Mouse (Mus musculus) R1 (cell line): ENCODE results near the gene Slc12a7.

Experiments used
- DNase-seq: peaks from one replicate; pipeline ENCODE4 v3.0.0-alpha.2; 2018; ENCODE audit warnings: low read depth, low spot score

The Slc12a7 gene

GRCm38 (mm10) chr13:73814181-73814580 lies 81.3 kb downstream of the Slc12a7 start:
- DNase-seq, result no peak

- DNase-seq, result no peak
These were observed 83.4 kb downstream of the Slc12a7 start for GRCm38 (mm10) chr13:73816338-73816737.

- no peak for DNase-seq
These were observed 86.0 kb downstream of the Slc12a7 start for GRCm38 (mm10) chr13:73818921-73819320.

DNA sequence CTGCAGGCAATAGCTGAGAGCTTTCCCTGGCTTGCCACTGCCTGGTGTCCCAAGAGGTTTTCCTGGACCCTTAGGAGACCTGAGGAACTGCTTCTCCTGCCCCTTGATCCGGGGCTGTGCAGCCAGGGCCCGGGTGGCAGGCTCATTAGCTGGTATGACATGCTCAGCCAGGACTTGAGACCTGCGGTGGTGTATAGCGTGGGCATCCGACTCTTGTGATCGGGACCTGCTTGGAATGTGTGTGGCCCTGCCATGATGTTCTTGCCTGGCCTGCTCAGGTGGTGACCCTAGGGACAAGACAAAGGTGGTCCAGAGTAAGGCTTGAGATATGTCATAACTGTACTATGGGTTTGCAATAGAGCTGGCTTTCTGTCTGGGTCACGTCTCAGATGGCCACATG lies 88.4 kb downstream of the Slc12a7 start:
- DNase-seq, result no peak

DNA sequence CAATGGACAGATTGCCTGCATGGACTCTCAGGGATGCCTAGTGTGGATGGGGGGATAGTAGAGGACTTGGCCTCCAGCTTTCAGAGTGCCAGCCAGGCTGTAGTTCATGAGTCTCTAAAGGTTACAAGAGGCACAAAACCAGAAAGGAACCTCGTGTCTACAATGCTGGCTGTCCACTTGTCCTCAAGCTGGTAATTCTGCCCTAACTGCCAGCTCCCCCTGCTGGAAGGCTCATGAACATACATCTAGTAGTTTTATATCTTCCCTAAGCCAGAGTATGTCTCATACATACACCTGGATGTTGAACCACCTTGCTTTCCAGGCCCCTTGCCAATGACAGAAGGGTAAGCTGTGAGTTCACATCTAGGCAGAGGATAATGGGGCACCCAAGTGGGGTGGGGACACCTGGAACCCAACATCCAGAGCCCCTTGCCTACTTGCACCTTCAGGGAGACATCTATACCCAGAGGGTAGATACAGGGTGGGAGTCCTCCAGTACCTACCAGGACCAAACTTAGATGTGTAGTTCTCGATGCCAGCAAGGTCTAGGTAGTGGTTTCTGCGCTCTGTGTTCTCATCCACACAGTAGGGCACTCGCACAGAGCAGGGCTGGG lies 89.4 kb downstream of the Slc12a7 start:
- peak; percentile 62 for DNase-seq

GRCm38 (mm10) chr13:73823711-73824110 lies 90.8 kb downstream of the Slc12a7 start:
- DNase-seq, result no peak

DNA sequence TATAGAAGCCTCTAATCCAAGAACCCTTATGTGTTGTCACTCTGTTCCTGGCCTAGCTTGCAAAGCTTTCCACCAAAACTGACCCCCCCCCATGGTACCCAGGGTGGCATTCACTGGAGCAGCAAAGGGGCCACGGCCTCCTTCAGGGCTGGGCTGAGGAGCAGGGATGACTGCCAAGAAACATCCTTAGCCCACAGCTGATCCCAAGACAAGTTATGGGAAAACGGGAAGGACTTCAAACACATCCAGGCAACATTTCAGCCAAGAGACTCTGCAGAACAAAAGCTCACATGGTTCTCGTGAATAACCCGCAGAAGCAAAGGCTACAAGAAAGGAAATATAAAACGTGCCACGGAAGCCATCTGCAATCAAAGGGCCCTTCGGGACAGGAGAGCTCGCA lies 94.3 kb downstream of the Slc12a7 start:
- DNase-seq, result no peak

DNA sequence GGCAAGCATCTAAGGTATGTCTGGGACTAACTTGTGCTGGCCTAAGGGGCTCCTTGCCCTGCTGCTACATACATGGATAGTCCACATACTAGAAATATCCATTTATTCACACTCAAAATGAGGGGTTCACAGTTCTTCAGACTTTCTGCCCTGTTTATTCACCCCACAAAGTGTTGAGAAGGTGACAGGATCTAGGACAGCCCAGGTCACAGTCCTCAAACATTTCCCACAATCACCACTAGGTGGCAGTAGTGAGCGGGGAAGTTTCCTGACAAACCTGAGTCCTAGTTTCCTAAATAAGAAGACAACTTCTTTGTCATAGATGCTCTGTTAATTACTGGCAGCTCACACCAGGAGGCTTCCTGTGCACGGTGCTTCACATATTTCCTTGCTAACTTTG lies 98.6 kb downstream of the Slc12a7 start:
- DNase-seq, result peak; percentile 60

GRCm38 (mm10) chr13:73833809-73834208 lies 100.9 kb downstream of the Slc12a7 start:
- DNase-seq, result no peak

GRCm38 (mm10) chr13:73835791-73836190 lies 102.9 kb downstream of the Slc12a7 start:
- no peak for DNase-seq

- DNase-seq, result no peak
These were observed 103.6 kb downstream of the Slc12a7 start for GRCm38 (mm10) chr13:73836491-73836890.

DNA sequence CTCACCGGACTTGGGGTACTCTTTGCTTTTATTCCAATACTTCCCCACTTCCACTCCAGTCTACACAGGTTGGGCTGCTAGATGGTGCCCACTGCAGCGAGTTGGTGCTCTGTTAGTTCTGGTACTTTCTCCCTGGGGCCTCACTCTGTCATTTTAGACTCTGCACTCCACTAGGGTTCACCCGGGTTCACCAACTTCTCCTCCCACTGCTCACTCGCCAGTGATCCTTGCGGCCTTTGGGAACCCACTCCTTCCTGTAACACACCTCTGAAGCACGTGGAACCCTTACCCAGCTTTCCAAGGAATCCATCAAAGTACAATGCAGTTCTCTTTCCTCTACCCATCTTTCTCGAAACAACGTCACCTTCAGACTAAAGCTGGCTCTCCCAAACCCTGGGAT lies 104.8 kb downstream of the Slc12a7 start:
- DNase-seq, result no peak

DNA sequence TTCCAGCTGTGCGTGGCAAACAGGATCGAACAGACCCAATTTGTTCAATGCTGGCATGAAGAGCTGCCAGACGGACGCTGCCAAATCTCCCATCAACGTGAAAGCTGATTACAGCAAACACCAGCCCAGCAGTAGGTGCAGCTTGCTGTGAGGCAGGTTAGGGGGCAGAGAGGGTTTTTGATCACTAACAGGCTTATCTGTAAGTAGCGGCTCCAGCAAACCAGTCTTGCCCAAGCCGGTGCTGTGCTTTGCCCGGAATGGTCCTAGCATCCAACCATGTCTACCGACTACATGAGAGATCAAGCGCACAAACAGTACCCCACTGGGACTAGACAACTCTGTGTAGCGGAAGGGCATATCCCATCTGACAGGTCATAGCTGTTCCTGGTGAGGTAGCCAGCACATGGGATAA lies 106.2 kb downstream of the Slc12a7 start:
- DNase-seq, result no peak

GRCm38 (mm10) chr13:73839740-73840139 lies 106.8 kb downstream of the Slc12a7 start:
- DNase-seq, result no peak

DNA sequence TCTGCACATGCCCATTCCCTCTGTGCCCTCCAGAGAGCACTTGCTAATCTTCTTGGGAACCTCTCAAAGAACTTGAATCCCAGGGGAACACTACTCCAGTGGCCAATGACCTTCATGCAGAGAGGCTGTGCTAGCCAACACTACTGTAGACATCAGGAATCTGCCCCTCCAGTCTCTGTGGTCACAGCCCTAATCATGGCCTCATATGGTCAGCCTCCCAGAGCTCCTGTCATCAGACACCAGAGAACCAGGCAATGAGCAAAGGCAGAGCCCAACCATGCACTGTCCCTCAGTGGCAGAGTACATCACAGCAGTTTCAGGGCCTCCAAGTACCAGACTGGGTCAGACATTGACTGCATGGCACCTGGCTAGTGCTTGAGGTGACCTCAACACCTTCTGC lies 109.8 kb downstream of the Slc12a7 start:
- no peak for DNase-seq

- peak; percentile 47 for DNase-seq
These were observed 113.9 kb downstream of the Slc12a7 start for GRCm38 (mm10) chr13:73846589-73847464.

- DNase-seq, result peak; percentile 72
These were observed 114.6 kb downstream of the Slc12a7 start, which contains the start of gene Nkd2 for GRCm38 (mm10) chr13:73847465-73847836. Nkd2 (minus strand) TSS chr13:73847631.
